13 mouse cellular contexts compared by ENCODE assay signal in the genomic region with DNA sequence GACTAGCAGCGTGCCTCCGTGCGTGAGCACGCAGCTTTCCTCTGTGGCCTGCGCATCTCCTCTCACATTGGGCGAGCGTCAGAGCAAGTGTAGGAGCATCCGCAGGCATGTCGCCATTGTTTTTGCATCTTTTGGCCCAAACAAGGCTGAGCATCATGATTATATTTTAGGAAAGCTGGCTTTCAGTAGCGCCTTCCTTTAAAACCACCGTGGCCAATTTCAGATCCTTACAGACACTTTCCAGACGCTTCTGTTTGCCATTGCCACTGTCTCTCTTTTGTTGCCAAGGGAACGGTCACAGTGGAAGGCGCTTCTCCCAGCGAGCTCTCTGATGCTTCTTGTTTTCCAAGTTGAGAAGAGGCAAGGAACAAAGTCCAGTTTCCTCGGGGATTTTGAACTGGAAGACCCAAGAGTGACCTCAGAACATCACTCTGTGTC. TPM values are rescaled to one million over a fixed set of nuclear protein-coding genes. Genes with fewer than 3 reads are reported as not detected.
DNase-seq lines count a peak whose midpoint lies in the region; ATAC-seq and TF ChIP-seq lines count a peak whose summit lies in the region.
"Had no signal": no experiment of that assay in that cellular context is flagged by ENCODE, and none has a peak within 500 bp of the region (broad histone marks: within the 10 kb centered on the region; RNA-seq: fewer than 3 reads in every experiment).

No protein-coding gene starts in this region.

- no peak overlapping the region for H3K4me3 ChIP-seq in forebrain, postnatal 0 days (ENCODE audit: low read depth, low read length)
- H3K4me3 ChIP-seq in forebrain, embryonic 11.5 days (ENCODE audit: low read depth, low read length): no peak overlapping the region
- no peak overlapping the region for H3K4me3 ChIP-seq in lung, adult 2 months (replicated peaks; ENCODE audit: extremely low read depth, low read depth, low read length)
- H3K4me3 ChIP-seq: liver, embryonic 15.5 days; neural tube, embryonic 15.5 days had no signal

- peak; percentile 75 for DNase-seq in forebrain, postnatal 0 days
- DNase-seq in forebrain, embryonic 11.5 days (ENCODE audit: low spot score): no peak
- DNase-seq in layer of hippocampus, adult 11-12 months (ENCODE audit: low spot score): peak; percentile 35
- no peak for DNase-seq in layer of hippocampus, adult 9-10 months (ENCODE audit: low spot score)
- DNase-seq in frontal cortex, postnatal 10 days (ENCODE audit: low spot score in 2 of 2): peak; percentile 32 to 46
- peak; percentile 75 to 84 for DNase-seq in right cerebral cortex, postnatal 10 days (ENCODE audit: low spot score in 2 of 2)
- DNase-seq in lung, adult 2 months: no peak

- no peak for TF ChIP-seq CTCF in forebrain, postnatal 0 days (IDR thresholded peaks at IDR 0.05; ENCODE audit: low read depth)
- no peak for TF ChIP-seq CTCF in lung, adult 2 months (IDR thresholded peaks at IDR 0.05; ENCODE audit: insufficient read depth, low read length)

- no peak for TF ChIP-seq POLR2A in lung, adult 2 months (IDR thresholded peaks at IDR 0.05; ENCODE audit: borderline replicate concordance, extremely low read depth, low read depth, low read length)

- ATAC-seq in forebrain, postnatal 0 days: peak; percentile 88
- ATAC-seq in forebrain, embryonic 11.5 days (replicated peaks; ENCODE audit: low FRiP score): no peak
- no peak for ATAC-seq in megakaryocyte progenitor cell, adult 5-6 weeks (replicated peaks; ENCODE audit: poor library complexity)

- no peak overlapping the region for H3K4me2 ChIP-seq in forebrain, postnatal 0 days (ENCODE audit: low read depth)
- H3K4me2 ChIP-seq in forebrain, embryonic 11.5 days (ENCODE audit: low read depth, low read length, severe bottlenecking): no peak overlapping the region
- H3K4me2 ChIP-seq: liver, embryonic 15.5 days; neural tube, embryonic 15.5 days had no signal

- peaks cover 5% of the 10 kb centered on the region; the same call in 1 of the 2 replicates for H3K4me1 ChIP-seq in forebrain, postnatal 0 days (ENCODE audit: insufficient read depth)
- no peaks in the 10 kb centered on the region for H3K4me1 ChIP-seq in forebrain, embryonic 11.5 days (replicated peaks; ENCODE audit: control insufficient read depth, insufficient read depth, low read length)
- no peaks in the 10 kb centered on the region; the same call in 1 of the 2 replicates for H3K4me1 ChIP-seq in lung, adult 2 months (ENCODE audit: control insufficient read depth, insufficient read depth, low read length)
- H3K4me1 ChIP-seq: liver, embryonic 15.5 days; neural tube, embryonic 15.5 days had no signal

- no peaks in the 10 kb centered on the region for H3K36me3 ChIP-seq in forebrain, postnatal 0 days (ENCODE audit: insufficient read depth)
- no peaks in the 10 kb centered on the region for H3K36me3 ChIP-seq in forebrain, embryonic 11.5 days (ENCODE audit: control insufficient read depth, insufficient read depth, low read length)
- H3K36me3 ChIP-seq: liver, embryonic 15.5 days; neural tube, embryonic 15.5 days had no signal

- no peaks in the 10 kb centered on the region for H3K9me3 ChIP-seq in forebrain, postnatal 0 days (ENCODE audit: low read length)
- no peaks in the 10 kb centered on the region for H3K9me3 ChIP-seq in forebrain, embryonic 11.5 days (ENCODE audit: control insufficient read depth, low read length)
- H3K9me3 ChIP-seq: liver, embryonic 15.5 days; neural tube, embryonic 15.5 days had no signal

- H3K27me3 ChIP-seq in forebrain, postnatal 0 days (ENCODE audit: insufficient read depth, low read length): no peaks in the 10 kb centered on the region
- no peaks in the 10 kb centered on the region for H3K27me3 ChIP-seq in forebrain, embryonic 11.5 days (ENCODE audit: control insufficient read depth, insufficient read depth, low read length)
- H3K27me3 ChIP-seq: liver, embryonic 15.5 days; neural tube, embryonic 15.5 days had no signal

- no peak overlapping the region for H3K9ac ChIP-seq in forebrain, postnatal 0 days
- H3K9ac ChIP-seq in forebrain, embryonic 11.5 days (ENCODE audit: low read length): no peak overlapping the region
- H3K9ac ChIP-seq: liver, embryonic 15.5 days; neural tube, embryonic 15.5 days had no signal

- peak overlapping the region; percentile 62; the same call in 1 of the 2 replicates for H3K27ac ChIP-seq in forebrain, postnatal 0 days (ENCODE audit: low read depth, low read length)
- H3K27ac ChIP-seq in forebrain, embryonic 11.5 days (ENCODE audit: low read depth, low read length): no peak overlapping the region
- H3K27ac ChIP-seq: liver, embryonic 15.5 days; neural tube, embryonic 15.5 days had no signal

- 62% methylated on average over 16 of the region's 16 CpGs for WGBS in forebrain, postnatal 0 days
- WGBS in forebrain, embryonic 11.5 days: 87% methylated on average over 16 of the region's 16 CpGs
- WGBS in lung, adult 2 months: 75% methylated on average over 16 of the region's 16 CpGs

RNA-seq across cellular contexts. Expression of a gene that starts 18.8 kb away (rescaled TPM):
- total RNA-seq in forebrain, postnatal 0 days (2014; rRNA removed): 0.10 TPM in 1 of 2 replicates, not detected in the other
- polyA plus RNA-seq in forebrain, postnatal 0 days (2015; fragmentation: Nextera tagmentation; extraction: Ambion mirVana): not detected in 2 replicates
- not detected in 2 replicates for polyA plus RNA-seq in forebrain, embryonic 11.5 days (2014; fragmentation: Nextera tagmentation; extraction: Ambion mirVana)
- not detected in 2 replicates for total RNA-seq in megakaryocyte progenitor cell, adult 5-6 weeks (2015)
- not detected in 2 replicates for total RNA-seq in megakaryocyte progenitor cell, adult 5-6 weeks (2017)
- not detected in 2 replicates for polyA plus RNA-seq in lung, adult 2 months (2012; rRNA removed)
- total RNA-seq: common myeloid progenitor, adult 5-6 weeks; megakaryocyte-erythroid progenitor cell, adult 5-6 weeks had no signal
- polyA plus RNA-seq: heart, embryonic 14.5 days; liver, embryonic 15.5 days; neural tube, embryonic 15.5 days had no signal

RNA-seq across cellular contexts. Expression of a gene that starts 38.6 kb away (rescaled TPM):
- total RNA-seq in forebrain, postnatal 0 days (2014; rRNA removed): not detected in 2 replicates
- 0.28 TPM in 1 of 2 replicates, not detected in the other for polyA plus RNA-seq in forebrain, postnatal 0 days (2015; fragmentation: Nextera tagmentation; extraction: Ambion mirVana)
- not detected in 2 replicates for polyA plus RNA-seq in forebrain, embryonic 11.5 days (2014; fragmentation: Nextera tagmentation; extraction: Ambion mirVana)
- total RNA-seq in megakaryocyte progenitor cell, adult 5-6 weeks (2015): 0.57 TPM in 1 of 2 replicates, not detected in the other
- not detected in 2 replicates for total RNA-seq in megakaryocyte progenitor cell, adult 5-6 weeks (2017)
- polyA plus RNA-seq in lung, adult 2 months (2012; rRNA removed): 3.6 and 6.6 TPM in 2 replicates
- total RNA-seq: megakaryocyte-erythroid progenitor cell, adult 5-6 weeks had no signal
- polyA plus RNA-seq: neural tube, embryonic 15.5 days had no signal

Comparison
In these comparisons a context has a peak if more than half of its experiments do, and no peak if none do; other contexts are left out.
1. DNase-seq: peak in forebrain, postnatal 0 days (single experiment), layer of hippocampus, adult 11-12 months (single experiment), frontal cortex, postnatal 10 days (2 of 2) and right cerebral cortex, postnatal 10 days (2 of 2); none in forebrain, embryonic 11.5 days (single experiment), layer of hippocampus, adult 9-10 months (single experiment) and lung, adult 2 months (single experiment).